Mouse (Mus musculus) induced T-regulatory cell, adult 2 months (primary cell): Measurements from ENCODE around the gene Tfg.

ENCODE experiments used
- DNase-seq: peaks from one replicate; pipeline ENCODE4 v3.0.0-alpha.2; 2012; ENCODE audit warnings: low read depth

The Tfg gene

GRCm38 (mm10) chr16:56645251-56645650 lies 72.0 kb downstream of the Tfg start:
- no peak for DNase-seq
